Mouse (Mus musculus): ENCODE results near the gene Irs1. TPM values are rescaled to one million over a fixed set of nuclear protein-coding genes. Genes with fewer than 3 reads are reported as not detected.

The Irs1 gene
- polyA plus RNA-seq, 1 experiment from 2014 or later, result 11.9 TPM

- Histone ChIP-seq H3K27ac (ENCODE audit: low read length) (peak overlapping the region; percentile 99), H3K4me3 (ENCODE audit: low read length) (peak overlapping the region; percentile 79), H3K27me3 (ENCODE audit: control insufficient read depth, insufficient read depth, low read depth, low read length) (peaks cover 3% of the 10 kb centered on the region), H3K9me3 (ENCODE audit: control insufficient read depth, low read length) (no peaks in the 10 kb centered on the region), H3K9ac (ENCODE audit: low read length) (peak overlapping the region; percentile 84), H3K4me2 (ENCODE audit: low read depth, low read length) (peak overlapping the region; percentile 90), H3K36me3 (ENCODE audit: control insufficient read depth, insufficient read depth, low read length) (no peaks in the 10 kb centered on the region), H3K4me1 (replicated peaks; ENCODE audit: control insufficient read depth, insufficient read depth, low read length) (peaks cover 33% of the 10 kb centered on the region)
- no peak for ATAC-seq (ENCODE audit: low read depth)
- WGBS, result under 1% methylated on average over 45 of the region's 45 CpGs
Observed at GRCm38 (mm10) chr1:82289990-82290681, 1.1 kb downstream of the Irs1 start.

GRCm38 (mm10) chr1:82289116-82289989 is 1.9 kb downstream of the Irs1 start:
- peak overlapping the region; percentile 90 for H3K4me2 ChIP-seq (ENCODE audit: low read depth, low read length)
- no peak for ATAC-seq (ENCODE audit: low read depth)
- peak overlapping the region; percentile 99 for H3K27ac ChIP-seq (ENCODE audit: low read length)
- peak overlapping the region; percentile 79 for H3K4me3 ChIP-seq (ENCODE audit: low read length)
- peaks cover 3% of the 10 kb centered on the region for H3K27me3 ChIP-seq (ENCODE audit: control insufficient read depth, insufficient read depth, low read depth, low read length)
- no peaks in the 10 kb centered on the region for H3K36me3 ChIP-seq (ENCODE audit: control insufficient read depth, insufficient read depth, low read length)
- H3K9me3 ChIP-seq (ENCODE audit: control insufficient read depth, low read length), result no peaks in the 10 kb centered on the region
- H3K4me1 ChIP-seq (replicated peaks; ENCODE audit: control insufficient read depth, insufficient read depth, low read length), result peaks cover 33% of the 10 kb centered on the region
- peak overlapping the region; percentile 84 for H3K9ac ChIP-seq (ENCODE audit: low read length)
- WGBS, result 38% methylated on average over 35 of the region's 35 CpGs

GRCm38 (mm10) chr1:82288421-82288990 is 2.7 kb downstream of the Irs1 start:
- no peak for ATAC-seq (ENCODE audit: low read depth)
- H3K4me3 ChIP-seq (ENCODE audit: low read length), result peak overlapping the region; percentile 79
- no peaks in the 10 kb centered on the region for H3K36me3 ChIP-seq (ENCODE audit: control insufficient read depth, insufficient read depth, low read length)
- H3K4me1 ChIP-seq (replicated peaks; ENCODE audit: control insufficient read depth, insufficient read depth, low read length), result peaks cover 31% of the 10 kb centered on the region
- peaks cover 3% of the 10 kb centered on the region for H3K27me3 ChIP-seq (ENCODE audit: control insufficient read depth, insufficient read depth, low read depth, low read length)
- H3K9ac ChIP-seq (ENCODE audit: low read length), result peak overlapping the region; percentile 84
- peak overlapping the region; percentile 90 for H3K4me2 ChIP-seq (ENCODE audit: low read depth, low read length)
- peak overlapping the region; percentile 77; the same call in 1 of the 2 replicates for H3K27ac ChIP-seq (ENCODE audit: low read length)
- no peaks in the 10 kb centered on the region for H3K9me3 ChIP-seq (ENCODE audit: control insufficient read depth, low read length)
- WGBS, result 55% methylated on average over 18 of the region's 18 CpGs

GRCm38 (mm10) chr1:82287776-82288325 is 3.4 kb downstream of the Irs1 start:
- 49% methylated on average over 16 of the region's 16 CpGs for WGBS
- Histone ChIP-seq H3K4me1 (replicated peaks; ENCODE audit: control insufficient read depth, insufficient read depth, low read length) (peaks cover 28% of the 10 kb centered on the region), H3K36me3 (ENCODE audit: control insufficient read depth, insufficient read depth, low read length) (no peaks in the 10 kb centered on the region), H3K4me2 (ENCODE audit: low read depth, low read length) (peak overlapping the region; percentile 90), H3K4me3 (ENCODE audit: low read length) (peak overlapping the region; percentile 79), H3K9me3 (ENCODE audit: control insufficient read depth, low read length) (no peaks in the 10 kb centered on the region), H3K27me3 (ENCODE audit: control insufficient read depth, insufficient read depth, low read depth, low read length) (peaks cover 3% of the 10 kb centered on the region), H3K9ac (ENCODE audit: low read length) (peak overlapping the region; percentile 75), H3K27ac (ENCODE audit: low read length) (peak overlapping the region; percentile 77)
- no peak for ATAC-seq (ENCODE audit: low read depth)

GRCm38 (mm10) chr1:82287052-82287775 is 4.0 kb downstream of the Irs1 start:
- Histone ChIP-seq H3K9ac (ENCODE audit: low read length) (peak overlapping the region; percentile 75), H3K4me1 (replicated peaks; ENCODE audit: control insufficient read depth, insufficient read depth, low read length) (peaks cover 28% of the 10 kb centered on the region), H3K27ac (ENCODE audit: low read length) (peak overlapping the region; percentile 77), H3K4me3 (ENCODE audit: low read length) (peak overlapping the region; percentile 79), H3K9me3 (ENCODE audit: control insufficient read depth, low read length) (no peaks in the 10 kb centered on the region), H3K4me2 (ENCODE audit: low read depth, low read length) (peak overlapping the region; percentile 90), H3K27me3 (ENCODE audit: control insufficient read depth, insufficient read depth, low read depth, low read length) (peaks cover 3% of the 10 kb centered on the region), H3K36me3 (ENCODE audit: control insufficient read depth, insufficient read depth, low read length) (peaks cover 3% of the 10 kb centered on the region)
- WGBS, result 22% methylated on average over 22 of the region's 22 CpGs
- no peak for ATAC-seq (ENCODE audit: low read depth)

- Histone ChIP-seq H3K27me3 (ENCODE audit: control insufficient read depth, insufficient read depth, low read depth, low read length) (peaks cover 3% of the 10 kb centered on the region), H3K4me2 (ENCODE audit: low read depth, low read length) (peak overlapping the region; percentile 90), H3K36me3 (ENCODE audit: control insufficient read depth, insufficient read depth, low read length) (peaks cover 3% of the 10 kb centered on the region), H3K4me3 (ENCODE audit: low read length) (peak overlapping the region; percentile 79), H3K9ac (ENCODE audit: low read length) (peak overlapping the region; percentile 75), H3K9me3 (ENCODE audit: control insufficient read depth, low read length) (no peaks in the 10 kb centered on the region), H3K27ac (ENCODE audit: low read length) (peak overlapping the region; percentile 77), H3K4me1 (replicated peaks; ENCODE audit: control insufficient read depth, insufficient read depth, low read length) (peaks cover 29% of the 10 kb centered on the region)
- 9% methylated on average over 15 of the region's 15 CpGs for WGBS
- ATAC-seq (ENCODE audit: low read depth), result no peak
Observed at GRCm38 (mm10) chr1:82286190-82287051, 4.8 kb downstream of the Irs1 start.

- no peak for ATAC-seq (ENCODE audit: low read depth)
- Histone ChIP-seq H3K4me2 (ENCODE audit: low read depth, low read length) (peak overlapping the region; percentile 90), H3K9ac (ENCODE audit: low read length) (peak overlapping the region; percentile 75), H3K36me3 (ENCODE audit: control insufficient read depth, insufficient read depth, low read length) (peaks cover 3% of the 10 kb centered on the region), H3K27me3 (ENCODE audit: control insufficient read depth, insufficient read depth, low read depth, low read length) (peaks cover 3% of the 10 kb centered on the region), H3K27ac (ENCODE audit: low read length) (peak overlapping the region; percentile 77), H3K4me1 (replicated peaks; ENCODE audit: control insufficient read depth, insufficient read depth, low read length) (peaks cover 30% of the 10 kb centered on the region), H3K4me3 (ENCODE audit: low read length) (peak overlapping the region; percentile 79), H3K9me3 (ENCODE audit: control insufficient read depth, low read length) (no peaks in the 10 kb centered on the region)
- WGBS, result 9% methylated on average over 5 of the region's 5 CpGs
Observed at GRCm38 (mm10) chr1:82285461-82286189, 5.6 kb downstream of the Irs1 start.

Data from lung, embryonic 16.5 days (tissue).